Mouse (Mus musculus): ENCODE measurements around the gene Olfr1093.

- no peak for TF ChIP-seq ZNF384 (IDR thresholded peaks at IDR 0.05; ENCODE audit: low read depth, low read length)
- TF ChIP-seq MAFK (IDR thresholded peaks at IDR 0.05; ENCODE audit: insufficient read depth, low read depth, low read length): no peak
- TF ChIP-seq CHD2 (IDR thresholded peaks at IDR 0.05; ENCODE audit: low read depth, low read length): no peak
- no peak for TF ChIP-seq HCFC1 (IDR thresholded peaks at IDR 0.05; ENCODE audit: borderline replicate concordance, insufficient read depth, low read length)
Measured at GRCm38 (mm10) chr2:86824363-86824762, 42.1 kb downstream of the Olfr1093 start, which contains the start of gene Olfr1094.
